Mouse (Mus musculus) adrenal gland, adult 2 months (tissue): ENCODE data around the gene Fbxo31. TPM values are rescaled to one million over a fixed set of nuclear protein-coding genes. Genes with fewer than 3 reads are reported as not detected.
A peak's percentile ranks its signal among the peaks of the same experiment; 100 is the strongest.

Experiments used
- DNase-seq: peaks from one replicate; pipeline ENCODE4 v3.0.0; 2021
- polyA plus RNA-seq: library from polyadenylated mRNA; depleted of rRNA; stranded (reverse); fragments of >200 nt; gene quantifications from 2 replicates; pipeline ENCODE4 v1.2.3, GENCODE M21; 2012
- total RNA-seq, 2 experiments: library from RNA; stranded (reverse); gene quantifications; 2 replicates each; pipeline ENCODE4 v1.2.3; 2021

Fbxo31 gene
- total and polyA plus RNA-seq, 3 experiments = 35.1 to 61.4 (median 40.0) TPM

DNA sequence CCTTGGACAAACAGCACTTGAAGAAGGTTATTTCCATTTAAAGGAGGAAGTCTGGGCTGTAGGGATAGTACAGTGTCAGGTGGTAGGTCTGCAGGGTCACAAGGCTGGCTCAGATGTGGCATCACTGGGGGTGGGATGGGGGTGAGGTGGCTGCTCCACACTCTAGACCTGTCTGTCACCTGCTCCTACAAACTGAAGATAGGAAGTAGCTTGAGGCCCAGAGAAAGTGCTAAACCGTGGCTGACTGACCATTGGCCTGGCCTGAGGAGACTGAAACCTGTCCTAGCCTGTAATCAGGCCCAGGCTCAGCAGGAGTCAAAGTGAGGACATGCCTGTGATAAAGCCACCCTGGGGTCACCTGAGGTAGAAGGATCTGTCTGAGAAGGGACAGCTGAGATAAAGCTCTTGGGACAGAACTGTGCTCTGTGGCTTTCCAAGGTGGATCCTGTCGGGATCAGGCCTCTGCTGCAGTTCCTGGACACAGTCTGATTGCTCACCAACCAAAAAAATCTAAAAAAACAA is 10.7 kb upstream of the Fbxo31 start:
- DNase-seq = no peak

DNA sequence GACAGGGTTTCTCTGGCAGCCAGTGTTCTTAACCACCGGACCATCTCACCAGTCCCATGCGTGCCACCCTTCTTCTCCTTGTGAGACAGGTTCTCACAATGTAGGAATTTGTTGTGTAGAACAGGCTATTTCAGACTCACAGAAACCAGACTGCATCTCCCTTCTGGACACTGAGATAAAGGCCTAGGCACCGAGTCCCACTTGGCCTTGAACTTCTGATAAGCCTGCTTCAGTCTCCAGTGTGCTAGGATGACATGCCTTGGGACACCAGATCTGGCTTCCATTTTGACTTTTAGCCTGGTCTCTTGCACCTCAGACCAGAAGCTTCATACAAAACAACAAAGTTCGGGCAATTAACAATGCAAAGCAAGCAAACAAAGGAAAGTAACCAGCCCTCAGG is 10.1 kb upstream of the Fbxo31 start:
- DNase-seq = no peak

DNA sequence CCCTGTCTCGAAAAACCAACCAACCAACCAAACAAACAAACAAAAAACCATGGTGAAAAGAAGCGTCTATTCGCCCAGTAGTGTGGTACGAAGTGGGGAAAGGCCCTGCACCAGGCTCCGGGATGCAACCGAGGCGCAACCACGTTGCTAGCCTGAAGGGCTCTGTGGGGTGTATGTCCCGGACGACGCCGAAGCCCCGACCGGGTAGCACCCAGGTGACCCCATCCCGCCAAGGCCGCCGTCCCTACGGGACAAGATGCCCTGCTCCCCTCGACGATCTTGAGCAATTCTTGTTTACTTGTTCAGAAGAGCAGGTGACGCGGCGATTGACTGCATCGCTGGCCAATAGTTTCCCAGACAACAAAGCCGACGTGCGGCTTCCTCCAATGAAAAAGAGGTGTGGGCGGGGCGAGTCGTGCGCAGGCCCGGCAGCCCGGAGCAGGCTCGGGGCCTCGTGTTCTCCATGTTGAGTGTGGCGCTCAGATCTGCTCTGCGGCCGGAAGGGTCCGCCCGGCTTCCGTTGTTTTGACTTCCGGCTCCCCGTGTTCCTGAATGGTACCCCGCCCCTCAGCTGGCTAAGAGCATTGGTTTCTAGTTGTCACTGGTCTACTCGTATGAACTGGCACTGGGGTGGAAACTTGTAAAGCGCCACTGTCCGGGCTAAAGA is 6.7 kb upstream of the Fbxo31 start:
- DNase-seq = peak; percentile 100

DNA sequence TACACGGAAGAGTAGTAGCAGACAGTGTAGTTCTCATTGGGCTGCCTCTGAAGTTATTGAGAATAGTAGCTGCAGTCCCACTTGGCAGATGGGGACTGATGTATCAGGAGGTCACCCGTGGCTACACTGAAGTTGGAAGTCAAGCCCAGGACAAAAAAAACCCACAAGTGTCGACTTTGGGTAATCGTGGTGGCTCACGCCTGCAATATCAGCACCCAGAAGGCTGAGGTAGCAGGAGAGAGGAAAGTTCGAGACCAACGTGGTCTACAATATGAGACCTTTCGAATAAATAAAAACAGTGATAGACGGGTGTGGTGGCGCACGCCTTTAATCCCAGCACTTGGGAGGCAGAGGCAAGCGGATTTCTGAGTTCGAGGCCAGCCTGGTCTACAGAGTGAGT is 6.1 kb upstream of the Fbxo31 start:
- no peak for DNase-seq

DNA sequence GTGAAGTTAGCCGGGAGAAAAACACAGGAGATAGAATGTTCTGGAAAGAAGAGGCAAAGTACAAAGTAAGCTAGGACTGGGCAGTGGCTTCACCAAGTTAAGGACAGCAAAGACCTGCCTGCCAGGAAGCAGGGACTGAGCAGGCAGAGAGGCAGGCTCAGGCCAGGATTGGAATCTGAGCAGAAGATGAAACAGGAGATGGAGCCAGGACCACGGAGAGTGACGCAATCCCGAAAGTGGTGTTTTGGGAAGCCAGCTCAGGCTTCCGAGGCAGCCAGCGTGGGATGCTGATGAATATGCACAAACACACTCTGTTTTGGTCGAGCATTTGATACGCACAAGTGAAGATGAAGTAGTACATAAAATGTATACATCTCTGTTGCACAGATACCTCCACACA is 5.0 kb upstream of the Fbxo31 start:
- peak; percentile 50 for DNase-seq

DNA sequence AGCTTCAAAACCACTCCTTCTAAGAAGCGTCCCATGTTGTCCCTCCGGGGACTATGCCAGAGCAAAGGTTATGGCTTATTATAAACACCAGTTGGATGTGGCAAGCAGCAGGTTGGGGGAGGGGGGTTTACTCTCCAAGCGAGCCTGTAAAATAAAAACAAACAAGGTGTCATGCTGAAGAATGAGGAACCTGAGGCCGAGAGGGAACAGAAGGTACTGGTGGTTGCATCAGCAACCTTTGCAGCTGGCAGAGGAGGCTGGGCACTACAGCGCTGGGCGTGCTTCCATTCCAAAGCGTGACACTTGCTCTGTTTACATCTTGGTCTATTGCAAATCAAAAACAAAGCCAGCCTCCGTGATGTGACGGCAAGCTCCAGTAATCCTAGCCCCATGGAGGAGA is 1.9 kb upstream of the Fbxo31 start:
- no peak for DNase-seq

DNA sequence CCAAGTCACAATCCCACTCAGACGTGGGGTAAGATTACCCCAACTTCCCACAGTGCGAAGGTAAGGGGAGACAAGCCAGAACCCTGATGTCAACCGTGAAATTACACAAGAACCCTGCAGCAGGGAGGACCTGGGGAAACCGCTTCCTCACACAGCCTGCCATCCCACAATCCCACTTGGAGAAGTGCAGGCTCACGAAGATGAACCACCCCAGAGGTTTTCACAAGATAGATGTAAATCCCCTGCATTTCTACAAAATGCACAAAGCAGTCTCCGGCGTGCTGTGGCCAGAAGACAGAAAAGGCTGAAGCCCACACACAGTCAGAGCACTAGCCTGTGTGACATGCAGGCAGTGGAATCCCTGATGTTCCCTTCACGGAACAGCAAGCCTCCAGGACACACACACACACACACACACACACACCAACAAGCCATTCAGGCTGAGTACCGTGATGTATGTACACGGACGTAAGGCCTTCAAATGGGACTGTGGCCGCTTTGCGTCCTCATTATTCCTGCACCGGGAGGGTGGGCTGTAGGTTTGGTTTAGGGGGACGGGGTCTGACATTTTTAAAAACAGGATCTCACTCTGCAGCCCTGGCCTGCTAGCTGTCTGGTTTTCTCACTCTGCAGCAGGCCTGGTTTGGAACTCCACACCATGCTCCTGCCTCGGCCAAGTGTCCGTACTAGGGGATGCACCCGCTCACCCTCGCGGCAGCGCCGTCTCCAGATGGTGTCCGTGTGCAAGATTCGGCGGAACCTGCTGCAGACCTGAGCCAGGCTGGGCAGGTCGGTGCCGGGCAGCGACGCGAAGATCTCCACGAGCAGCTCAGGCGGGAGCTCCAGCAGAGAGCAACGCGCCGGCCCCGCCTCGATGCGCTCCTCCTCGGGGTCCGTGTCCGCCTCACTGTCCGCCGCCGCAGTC is 593 bp downstream of the Fbxo31 start:
- peak; percentile 26 for DNase-seq

DNA sequence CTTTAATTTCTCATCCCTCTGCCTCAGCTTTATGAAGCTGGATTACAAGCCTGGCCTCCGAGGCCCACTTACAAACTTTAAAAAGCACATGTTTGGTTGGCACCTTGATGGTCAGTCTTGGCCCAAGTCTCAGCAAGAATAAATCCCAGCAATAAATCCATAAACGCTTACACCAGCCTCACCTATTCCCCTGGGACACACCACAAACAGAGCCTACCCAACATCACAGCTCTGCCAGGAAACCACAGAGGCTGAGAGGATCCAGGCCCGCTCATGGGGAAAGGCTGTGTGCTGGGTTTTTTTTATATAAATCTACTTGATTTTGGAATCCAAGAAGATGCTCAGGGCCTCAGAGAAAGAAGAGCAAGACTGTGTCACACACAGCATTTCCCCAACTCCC is 2.9 kb downstream of the Fbxo31 start:
- no peak for DNase-seq

DNA sequence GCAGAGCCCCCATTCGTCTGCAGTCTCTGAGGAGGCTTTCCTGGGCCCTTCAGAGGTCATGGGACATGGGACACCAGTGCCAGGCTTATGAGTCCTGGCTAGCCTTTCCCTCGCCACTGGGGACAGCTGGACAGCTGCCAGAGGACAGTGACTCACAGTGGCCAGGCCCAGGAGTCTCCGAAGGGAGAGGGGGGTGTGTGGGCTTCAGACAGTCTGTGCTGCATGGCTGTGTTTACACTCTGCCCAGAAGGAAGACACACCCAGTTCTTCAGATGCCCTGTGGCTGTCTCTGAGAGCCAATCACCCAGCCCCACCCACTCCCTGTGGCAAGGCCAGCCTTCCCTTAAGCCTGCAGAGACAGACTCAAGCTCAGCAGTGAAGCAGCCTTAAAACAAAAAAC is 5.3 kb downstream of the Fbxo31 start:
- peak; percentile 93 for DNase-seq

DNA sequence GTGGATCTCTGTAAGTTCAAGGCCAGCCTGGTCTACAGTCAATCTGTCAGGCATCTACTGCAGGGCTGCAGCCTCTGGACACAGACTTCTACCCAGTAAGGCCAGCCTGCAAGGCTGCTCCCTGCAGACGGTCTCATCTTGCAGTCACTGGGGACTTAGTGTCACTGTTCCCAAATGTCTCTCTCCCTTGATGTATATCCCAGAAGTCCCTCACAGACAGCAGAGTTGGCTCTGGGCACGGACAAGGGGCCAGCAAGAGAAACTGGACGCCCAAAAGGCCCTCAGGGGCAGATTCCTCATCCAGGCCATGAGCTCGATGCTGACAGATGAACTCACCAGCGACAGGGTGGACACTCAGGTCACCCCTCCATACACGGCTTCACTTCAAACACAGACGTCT is 6.5 kb downstream of the Fbxo31 start:
- no peak for DNase-seq

DNA sequence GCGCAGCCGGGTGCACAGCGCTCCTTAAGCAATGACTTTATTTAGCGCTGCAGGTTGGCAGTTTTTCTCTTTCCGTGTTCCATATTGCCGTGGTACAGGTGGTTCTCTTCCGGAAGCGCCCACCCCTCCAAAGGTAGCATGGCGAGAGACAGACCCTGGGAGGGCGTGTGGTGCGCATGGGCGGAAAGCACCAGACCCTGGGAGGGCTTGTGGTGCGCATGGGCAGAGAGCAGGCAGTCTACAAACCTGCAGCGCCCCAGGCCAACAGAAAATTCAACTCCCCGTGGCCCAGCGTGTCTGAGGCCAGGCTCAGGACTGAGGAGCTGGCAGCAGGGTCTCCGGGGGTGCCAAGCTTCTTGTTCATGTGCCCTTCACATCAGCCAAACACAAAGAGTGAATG is 7.8 kb downstream of the Fbxo31 start:
- no peak for DNase-seq

DNA sequence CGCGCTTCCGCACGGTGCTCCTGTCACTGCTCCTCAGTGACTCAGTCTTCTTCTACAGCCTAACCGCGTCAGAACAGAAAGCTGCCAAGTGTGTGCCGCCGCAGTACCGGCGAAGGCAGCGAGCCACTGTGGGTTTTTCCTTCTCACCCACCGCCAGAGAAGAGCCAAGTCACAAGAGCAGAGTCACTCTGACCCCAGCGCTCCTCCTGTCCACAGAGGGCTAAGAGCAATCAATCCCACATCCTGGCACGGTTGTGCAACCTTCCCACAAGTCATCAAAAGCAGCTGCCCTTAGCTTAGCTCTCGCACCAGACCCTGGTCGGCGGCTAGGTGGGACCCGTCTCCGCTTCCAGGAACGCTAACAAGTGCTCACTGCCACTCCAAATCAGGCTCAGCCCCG is 8.3 kb downstream of the Fbxo31 start:
- peak; percentile 79 for DNase-seq

DNA sequence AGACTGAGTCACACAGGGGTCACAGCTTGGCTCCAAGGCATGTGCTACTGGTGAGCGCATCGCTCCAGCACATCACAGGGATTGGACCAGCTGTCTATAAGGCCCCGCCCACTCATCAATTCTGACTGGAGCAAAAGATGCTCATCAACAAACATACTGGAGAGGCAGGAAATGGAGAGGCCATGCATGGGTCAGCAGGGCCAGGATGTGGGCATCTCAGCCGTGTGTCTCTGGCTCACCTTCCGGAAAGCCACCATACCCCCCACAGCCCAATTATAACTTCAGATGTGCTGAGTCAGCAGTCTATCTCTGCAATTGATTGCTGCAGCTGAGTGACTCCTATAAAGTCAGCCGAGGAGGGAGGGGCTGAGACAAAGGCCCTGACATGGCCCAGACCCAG is 10.3 kb downstream of the Fbxo31 start:
- peak; percentile 56 for DNase-seq

DNA sequence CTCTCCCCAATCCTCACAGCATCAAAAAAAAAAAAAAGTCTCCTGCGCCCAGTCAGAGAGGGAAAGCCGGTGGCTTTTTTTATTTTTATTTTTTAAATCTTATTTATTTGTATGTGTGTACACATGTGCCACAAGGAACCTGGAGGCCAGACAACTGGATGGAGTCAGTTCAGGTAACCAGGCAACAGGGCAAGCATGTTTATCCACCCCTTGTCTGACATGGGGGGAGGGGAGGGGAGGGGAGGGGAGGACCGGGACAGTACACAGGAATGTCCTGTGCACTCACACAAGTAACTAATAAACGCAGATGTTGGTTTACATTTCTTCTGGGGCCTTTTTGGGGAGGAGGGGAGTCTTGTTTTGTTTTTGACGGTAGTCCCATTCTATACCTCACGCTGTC is 14.9 kb downstream of the Fbxo31 start:
- no peak for DNase-seq

DNA sequence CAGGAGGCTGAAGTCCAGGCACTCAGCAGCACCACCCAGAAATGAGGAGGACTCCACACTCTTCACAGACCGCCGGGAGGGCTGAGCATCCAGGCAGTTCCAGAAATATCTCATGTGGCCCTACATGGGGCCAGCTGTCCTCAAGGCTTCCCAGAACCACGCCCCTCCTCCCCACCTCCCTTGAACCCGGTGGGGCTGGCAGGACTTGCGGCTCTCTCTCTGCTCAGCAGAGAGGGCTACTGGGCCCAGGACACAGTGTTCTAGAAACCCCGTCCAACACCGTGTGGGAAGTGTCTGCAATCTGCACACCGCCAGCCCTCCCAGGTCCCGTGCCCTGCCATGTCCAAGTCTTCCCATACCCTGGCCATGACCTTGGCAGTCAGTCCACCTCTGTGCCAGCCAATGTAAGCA is 15.7 kb downstream of the Fbxo31 start:
- peak; percentile 72 for DNase-seq

DNA sequence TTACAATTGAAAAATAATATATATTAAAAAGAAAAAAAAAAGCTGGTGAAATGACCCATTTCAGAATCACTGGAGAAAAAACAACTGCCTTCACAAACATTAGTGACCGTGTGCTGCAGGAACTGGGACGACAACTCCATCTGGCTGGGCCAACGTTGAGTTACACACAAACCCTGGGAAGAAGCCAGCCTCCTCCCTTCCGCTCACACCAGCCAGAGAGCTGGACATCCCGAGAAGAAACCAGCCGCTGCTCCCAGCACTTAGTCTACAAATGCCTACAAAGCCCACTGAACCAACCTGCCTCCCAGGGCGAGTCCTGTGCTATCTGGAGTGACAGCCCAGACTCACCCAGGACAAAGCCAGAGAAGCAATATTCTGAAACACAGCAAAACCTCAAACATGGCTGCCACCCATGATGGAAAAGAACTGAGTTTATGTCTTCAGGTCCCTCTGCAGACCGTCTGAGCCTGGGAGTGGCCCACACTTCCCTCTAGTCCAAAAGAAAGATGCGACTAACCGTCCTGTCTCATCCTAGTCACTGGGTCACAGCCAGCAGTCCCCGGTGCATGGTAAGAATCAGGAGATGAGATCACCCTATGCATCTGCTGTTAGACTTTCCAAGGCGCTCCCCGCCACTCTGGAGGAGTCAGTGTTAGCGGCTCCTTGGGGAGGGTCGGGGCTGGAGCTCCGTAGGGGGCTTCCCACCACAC is 16.8 kb downstream of the Fbxo31 start:
- peak; percentile 39 for DNase-seq

DNA sequence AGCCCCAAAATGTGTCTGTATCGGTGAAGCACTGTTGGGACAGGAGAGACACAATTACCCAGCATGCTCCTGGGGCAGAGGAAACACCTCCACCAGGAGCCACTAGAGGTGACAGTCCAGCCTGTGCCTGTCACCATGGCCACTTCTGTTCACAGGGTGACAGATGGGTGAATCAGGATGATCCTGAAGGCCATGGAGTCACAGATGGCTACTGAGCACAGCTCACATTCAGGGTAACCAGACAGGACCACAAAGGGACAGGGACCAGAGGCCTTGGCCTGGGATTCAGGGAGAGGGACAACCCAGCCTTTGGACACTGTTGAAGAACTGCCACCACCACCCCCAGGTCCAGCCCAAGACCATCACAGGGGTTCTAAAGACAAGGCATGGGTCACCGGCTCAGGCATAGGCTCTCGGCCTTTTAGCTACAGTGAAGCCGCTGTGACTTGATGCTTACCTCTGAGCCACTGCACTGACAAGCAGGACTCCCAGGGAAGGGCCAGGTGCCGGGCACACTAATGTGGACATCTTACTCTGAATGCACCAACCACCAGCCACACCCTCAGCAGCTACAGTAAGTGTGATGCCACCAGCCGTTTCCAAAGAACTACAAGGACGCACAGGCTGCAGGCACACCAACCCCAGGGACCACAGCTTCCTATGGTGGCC is 18.0 kb downstream of the Fbxo31 start:
- peak; percentile 63 for DNase-seq

DNA sequence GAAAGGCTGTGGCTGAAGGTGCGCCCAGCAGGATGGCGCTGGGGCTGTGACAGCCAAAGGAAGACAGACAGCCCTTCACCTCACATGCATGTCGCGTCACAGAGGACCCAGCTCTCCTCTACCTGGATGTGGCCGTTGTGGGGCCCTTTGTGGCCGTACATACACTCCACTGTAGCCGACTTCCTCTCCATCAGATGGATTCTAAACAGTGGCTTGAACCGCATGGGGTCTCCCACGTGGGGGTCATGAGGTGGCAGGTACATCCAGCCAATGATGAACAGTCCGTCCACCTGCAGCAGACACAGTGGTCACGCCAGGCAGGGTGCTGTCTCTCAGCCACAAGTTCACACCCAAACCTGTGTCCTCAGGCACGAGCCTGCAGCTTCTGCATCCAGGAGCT is 18.8 kb downstream of the Fbxo31 start:
- no peak for DNase-seq

DNA sequence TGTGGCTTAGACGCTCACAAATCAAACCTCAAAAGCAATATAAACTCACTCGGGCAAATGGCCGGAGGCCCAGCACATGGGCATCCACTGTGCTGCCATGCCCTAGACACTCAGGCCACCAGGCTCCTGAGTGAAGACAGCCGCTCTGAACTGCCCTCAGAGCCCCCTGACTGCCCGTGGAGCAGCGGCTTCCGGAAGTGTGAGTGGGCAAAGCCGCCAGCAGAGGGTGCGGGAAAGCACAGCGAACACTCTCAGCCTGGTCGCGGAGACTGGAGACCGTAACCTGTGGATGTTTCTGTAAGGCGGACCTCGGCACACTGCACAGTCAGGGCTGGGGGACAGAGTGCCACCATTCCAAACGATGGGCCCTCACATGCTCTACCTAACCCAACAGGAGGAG is 20.1 kb downstream of the Fbxo31 start:
- no peak for DNase-seq

DNA sequence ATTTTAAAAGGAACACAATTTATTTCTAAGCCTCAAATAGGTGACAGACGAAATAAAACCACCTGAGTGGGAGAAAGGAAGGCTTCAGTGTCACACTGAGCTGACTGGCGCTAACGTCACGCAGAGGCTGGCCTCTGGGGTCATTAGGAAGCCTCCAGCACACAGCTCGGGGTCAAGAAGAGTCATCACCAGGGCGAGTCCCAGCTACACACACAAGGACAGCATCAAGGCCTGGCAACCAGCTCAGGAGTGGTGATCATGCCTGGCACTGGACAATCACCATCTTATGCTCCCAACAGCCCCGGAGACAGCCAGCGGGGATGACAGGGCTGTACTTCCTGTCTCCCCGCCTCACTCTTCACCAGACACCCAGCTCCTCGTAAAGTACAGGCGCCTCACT is 20.9 kb downstream of the Fbxo31 start:
- peak; percentile 66 for DNase-seq

DNA sequence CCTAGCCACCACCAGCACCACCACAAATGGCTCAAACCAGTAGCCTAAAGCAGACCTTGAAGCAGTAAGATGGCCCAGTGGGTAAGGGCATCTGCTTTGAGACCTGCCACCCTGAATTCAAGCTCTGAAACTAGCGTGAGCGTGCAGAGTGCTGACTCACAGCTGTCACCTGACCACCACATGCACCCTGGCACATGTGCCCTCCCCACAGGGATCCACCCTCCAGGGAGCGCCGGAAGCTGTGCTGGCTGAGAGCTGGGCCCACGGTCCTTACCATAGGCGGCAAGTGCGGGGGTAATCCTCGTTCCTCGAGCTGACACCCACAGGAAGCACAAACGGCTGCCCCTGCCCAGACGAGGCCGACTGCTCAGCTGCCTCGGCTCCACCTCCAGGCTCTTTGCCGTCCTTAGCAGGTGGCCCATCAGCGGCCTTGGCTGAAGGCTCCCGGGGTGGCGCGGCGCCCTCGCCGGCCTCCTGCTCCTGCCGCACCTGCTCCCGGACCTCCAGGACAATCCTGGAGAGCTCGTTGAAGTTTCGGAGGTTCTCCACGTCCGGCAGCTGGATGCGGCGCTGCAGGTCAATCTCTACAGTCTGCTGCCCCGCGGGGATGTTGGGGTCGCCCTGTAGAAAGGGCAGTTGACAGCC is 24.7 kb downstream of the Fbxo31 start:
- no peak for DNase-seq

DNA sequence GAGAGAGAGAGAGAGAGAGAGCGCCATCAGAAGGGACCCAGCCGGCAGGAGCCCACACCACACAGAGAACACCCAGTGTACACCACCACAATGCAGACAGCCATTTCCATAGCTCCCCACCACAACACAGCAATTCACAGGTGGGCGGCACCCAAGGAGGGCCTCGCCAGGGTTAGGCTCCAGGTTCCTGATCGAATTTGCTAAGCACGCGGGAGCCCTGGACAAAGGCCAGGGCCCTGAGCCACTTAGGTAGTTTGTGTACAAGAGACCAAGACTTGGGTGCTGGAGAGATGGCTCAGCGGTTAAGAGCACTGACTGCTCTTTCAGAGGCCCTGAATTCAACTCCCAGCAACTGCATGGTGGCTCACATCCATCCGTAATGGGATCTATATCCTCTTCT is 26.1 kb downstream of the Fbxo31 start:
- no peak for DNase-seq
